Mouse (Mus musculus) bone marrow macrophage, adult 2 months (primary cell): ENCODE data around the gene Itpk1.

Experiments used
- CTCF ChIP-seq: IDR thresholded peaks from 2 replicates; pipeline ENCODE4 v1.5.1; 2012; ENCODE audit warnings: low read depth, mild to moderate bottlenecking, low read length, moderate library complexity
- POLR2A ChIP-seq: IDR thresholded peaks from 2 replicates; pipeline ENCODE4 v1.6.1; 2012; ENCODE audit warnings: mild to moderate bottlenecking, low read depth, low read length, borderline replicate concordance

- TF ChIP-seq CTCF (no peak), POLR2A (no peak)
Measured at GRCm38 (mm10) chr12:102651401-102651800, 53.3 kb downstream of the Itpk1 start.
